Mouse (Mus musculus) CD4-positive helper T cell, adult 2 months (primary cell): ENCODE data around the gene Sall2.
"Not testable (repeated sequence)": the region's sequence is repeated elsewhere in the genome, so short reads cannot be mapped to it uniquely, and the experiment has no call there.

Source experiments
- DNase-seq: peaks from one replicate; pipeline ENCODE4 v3.0.0-alpha.2; 2012; ENCODE audit warnings: low read depth, missing footprints, low spot score

The Sall2 gene

DNA sequence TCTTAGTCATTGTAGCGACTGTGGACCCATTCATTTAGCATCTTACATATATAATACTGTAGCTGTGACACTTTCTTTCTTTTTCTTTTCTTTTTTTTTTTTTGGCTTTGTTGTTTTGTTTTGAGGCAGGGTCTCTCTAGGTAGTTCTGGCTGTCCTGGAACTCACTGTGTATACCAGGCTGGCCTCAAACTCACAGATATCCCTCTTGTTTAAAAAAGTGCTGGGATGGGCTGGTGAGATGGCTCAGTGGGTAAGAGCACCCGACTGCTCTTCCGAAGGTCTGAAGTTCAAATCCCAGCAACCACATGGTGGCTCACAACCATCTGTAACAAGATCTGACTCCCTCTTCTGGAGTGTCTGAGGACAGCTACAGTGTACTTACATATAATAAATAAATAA is 25.0 kb downstream of the Sall2 start:
- DNase-seq = not testable (repeated sequence)

DNA sequence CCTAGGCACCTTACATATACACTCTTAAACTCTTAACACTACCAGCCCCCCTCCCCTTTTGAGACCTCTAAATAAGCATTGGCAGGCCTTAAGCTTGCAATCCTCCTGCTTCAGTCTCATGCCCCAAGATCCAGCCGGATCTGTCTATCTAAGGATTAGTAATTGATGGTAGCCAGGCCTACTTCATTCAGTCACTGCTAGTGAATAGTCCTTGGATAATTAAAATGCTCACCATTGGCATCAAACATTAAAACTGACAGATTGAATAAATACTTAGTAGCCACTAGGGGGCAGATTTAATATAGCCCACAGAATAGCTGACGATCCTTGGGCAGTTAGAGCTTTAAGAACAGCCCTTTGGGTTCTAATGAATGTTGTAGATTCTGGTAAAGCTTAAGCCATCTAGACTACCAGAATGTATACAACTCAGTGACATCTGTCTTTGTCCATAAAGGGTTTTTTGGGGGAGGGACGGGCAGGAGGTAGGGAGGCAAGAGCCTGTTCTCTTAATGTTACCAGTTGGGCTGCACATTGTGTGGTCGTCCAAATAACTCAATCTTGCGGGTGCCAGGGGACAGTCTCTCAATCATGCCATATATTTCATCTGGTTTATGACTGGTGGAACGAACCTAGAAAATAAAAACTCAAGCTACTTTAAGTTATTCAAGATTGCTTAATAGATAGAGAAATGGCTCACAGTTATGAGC is 32.9 kb downstream of the Sall2 start:
- DNase-seq = peak; percentile 40

DNA sequence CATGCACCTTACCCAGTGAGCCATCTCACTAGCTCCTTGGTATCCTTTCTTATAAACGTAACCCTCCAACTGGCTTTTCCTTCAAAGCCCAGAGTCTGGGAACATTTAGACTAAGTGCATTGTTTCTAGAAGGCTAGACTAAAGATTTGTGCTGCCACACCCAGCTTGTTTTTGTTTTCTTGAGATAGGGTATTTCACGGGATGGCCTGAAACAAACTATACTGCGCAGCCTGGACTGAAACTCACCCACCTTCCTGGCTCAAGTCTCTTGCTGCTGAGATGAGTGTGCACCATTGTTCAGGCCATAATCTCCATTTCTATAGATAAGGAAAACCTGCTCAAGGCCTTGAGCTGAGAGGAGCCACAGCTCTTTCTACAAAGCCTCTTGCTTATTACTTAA is 44.4 kb downstream of the Sall2 start:
- no peak for DNase-seq

DNA sequence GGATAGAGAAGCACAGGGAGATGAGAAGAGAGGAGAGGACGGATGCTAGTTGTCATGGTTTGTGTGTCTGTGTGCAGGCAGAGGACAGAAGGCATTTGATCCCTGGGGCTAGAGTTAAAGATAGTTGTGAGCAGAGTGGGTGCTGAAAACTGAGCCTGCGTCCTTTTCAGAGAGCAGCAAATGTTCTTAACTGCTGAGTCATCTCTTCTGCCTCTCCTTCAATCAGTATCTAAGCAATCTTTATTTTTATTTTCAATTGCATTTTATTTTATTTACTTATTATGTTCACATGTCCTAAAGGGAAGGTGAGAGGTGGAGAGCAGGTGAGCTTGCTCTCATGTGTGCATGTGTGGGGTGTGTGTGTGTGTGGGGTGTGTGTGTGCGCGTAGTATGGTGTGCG is 44.9 kb downstream of the Sall2 start:
- no peak for DNase-seq

DNA sequence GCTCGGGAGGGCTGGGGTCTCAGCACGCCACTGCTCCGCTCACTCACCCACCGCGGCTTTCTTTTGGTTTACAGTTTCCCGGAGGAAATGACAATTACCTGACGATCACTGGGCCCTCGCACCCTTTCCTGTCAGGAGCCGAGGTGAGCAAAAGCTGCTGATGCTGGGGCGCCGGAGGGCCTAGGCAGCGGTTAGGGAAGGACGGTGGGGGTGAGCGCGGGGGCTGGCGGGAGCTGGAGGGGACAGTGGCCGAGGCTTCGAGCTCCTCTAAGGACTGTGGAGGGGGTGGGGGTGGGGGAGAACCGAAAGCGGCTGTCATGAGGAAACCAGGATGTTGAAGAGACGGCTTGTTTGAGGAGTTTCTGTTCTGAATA is 48.8 kb downstream of the Sall2 start:
- no peak for DNase-seq

DNA sequence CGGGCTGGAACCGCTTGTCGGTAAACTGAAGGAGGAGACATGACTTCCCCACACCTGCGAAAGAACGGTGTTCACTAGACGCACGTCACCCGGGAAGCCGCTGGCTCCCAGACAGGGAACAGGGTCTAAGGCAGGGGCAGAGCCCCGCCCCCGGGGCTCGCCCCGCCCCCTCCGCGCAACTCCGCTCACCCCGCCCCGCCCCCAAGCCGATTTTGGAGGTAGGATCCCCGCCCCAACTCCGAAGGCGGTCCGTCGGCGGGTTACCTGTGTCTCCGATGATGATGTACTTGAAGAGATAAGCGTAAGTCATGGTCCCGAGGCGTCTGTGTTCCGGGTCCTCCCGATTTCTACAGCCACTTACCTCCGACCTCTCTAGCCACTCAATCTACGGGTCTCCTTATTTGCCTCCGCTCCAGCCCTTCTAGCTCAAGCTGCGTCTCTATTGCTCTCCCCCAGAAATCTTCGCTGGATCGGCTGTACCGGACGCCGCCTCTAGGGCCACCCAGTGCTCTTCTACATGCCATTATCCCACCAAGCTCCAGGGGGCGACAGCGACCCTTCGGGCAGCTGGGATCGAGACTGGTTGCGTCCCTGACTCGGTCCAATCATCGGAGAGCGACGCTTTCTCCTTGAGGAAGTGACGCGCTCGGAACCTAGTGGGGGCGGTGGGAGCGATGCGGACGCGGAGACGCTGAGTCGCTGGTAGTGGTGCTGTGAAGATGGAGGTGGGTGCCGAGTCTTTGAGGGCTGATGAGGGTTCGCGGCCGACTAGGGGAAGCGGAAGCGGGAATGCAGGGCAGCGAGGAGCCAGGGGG is 49.4 kb downstream of the Sall2 start, which contains the start of the genes Tox4 and Rab2b:
Tox4 (plus strand) TSS at position 215 of the 815 bp plus-strand sequence.
Rab2b (minus strand) TSS at position 614 of the 815 bp plus-strand sequence.
- DNase-seq = peak; percentile 99

DNA sequence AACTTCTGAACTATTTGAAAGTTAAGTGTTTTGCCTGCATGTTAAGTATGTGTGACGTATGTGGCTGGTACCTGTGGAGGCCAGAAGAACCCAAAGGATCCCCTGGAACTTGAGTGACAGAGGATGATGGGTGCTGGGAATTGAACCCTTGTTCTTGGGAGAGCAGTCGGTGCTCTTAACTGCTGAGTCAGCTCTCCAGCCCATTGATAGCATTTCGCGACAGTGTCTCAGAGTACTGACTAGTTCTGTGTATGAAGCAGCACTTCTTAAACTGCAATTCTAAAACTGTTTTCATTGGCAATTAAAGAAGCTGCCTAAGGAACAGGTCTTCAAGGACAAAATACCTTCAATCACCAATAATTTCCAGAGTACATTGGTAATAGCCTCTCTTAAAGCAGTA is 51.4 kb downstream of the Sall2 start:
- DNase-seq = no peak

DNA sequence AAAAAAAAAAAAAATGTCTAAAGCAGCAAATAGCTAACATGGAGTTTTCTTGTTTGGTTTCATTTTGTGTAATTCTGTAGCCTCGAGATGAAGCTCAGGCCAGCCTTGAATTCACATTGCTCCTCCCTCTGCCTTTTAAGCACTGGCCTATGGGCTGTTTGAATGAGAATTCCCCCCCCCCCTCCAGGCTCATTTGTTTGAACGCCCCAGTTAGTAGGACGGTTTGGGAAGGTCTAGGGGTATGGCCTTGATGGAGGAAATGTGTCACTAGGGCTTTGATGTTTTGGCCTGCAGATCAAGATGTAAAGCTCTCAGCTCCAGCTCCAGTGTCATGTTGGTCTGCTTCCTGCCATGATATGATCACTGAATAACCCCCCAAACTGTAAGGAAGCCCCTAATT is 55.8 kb downstream of the Sall2 start:
- DNase-seq = peak; percentile 32
